Mouse (Mus musculus) lung, postnatal 25 days (tissue): ENCODE data around the gene Idnk.

ENCODE experiments used
- DNase-seq: peaks from one replicate; pipeline ENCODE4 v3.0.0; 2022; ENCODE audit warnings: low spot score

Gene Idnk

GRCm38 (mm10) chr13:58147760-58148159 is 9.7 kb upstream of the Idnk start:
- DNase-seq = no peak

GRCm38 (mm10) chr13:58148256-58148831 is 9.1 kb upstream of the Idnk start:
- no peak for DNase-seq

- DNase-seq = peak; percentile 46
These were observed 8.4 kb upstream of the Idnk start for GRCm38 (mm10) chr13:58149033-58149558.

GRCm38 (mm10) chr13:58149629-58150028 is 7.8 kb upstream of the Idnk start:
- DNase-seq = no peak

- no peak for DNase-seq
These were observed 7.0 kb upstream of the Idnk start for GRCm38 (mm10) chr13:58150442-58150841.

GRCm38 (mm10) chr13:58156031-58156430 is 1.4 kb upstream of the Idnk start:
- no peak for DNase-seq

GRCm38 (mm10) chr13:58157036-58157435 is 413 bp upstream of the Idnk start:
- DNase-seq = no peak

- DNase-seq = peak; percentile 90
These were observed 857 bp downstream of the Idnk start for GRCm38 (mm10) chr13:58158099-58158912.

GRCm38 (mm10) chr13:58160761-58161160 is 3.3 kb downstream of the Idnk start:
- no peak for DNase-seq

GRCm38 (mm10) chr13:58163343-58163742 is 5.9 kb downstream of the Idnk start:
- DNase-seq = no peak

- DNase-seq = no peak
These were observed 10.7 kb downstream of the Idnk start for GRCm38 (mm10) chr13:58168119-58168518.

- no peak for DNase-seq
These were observed 18.7 kb downstream of the Idnk start for GRCm38 (mm10) chr13:58176105-58176504.

GRCm38 (mm10) chr13:58177511-58178208 is 20.2 kb downstream of the Idnk start:
- DNase-seq = peak; percentile 100

GRCm38 (mm10) chr13:58181607-58182551 is 24.4 kb downstream of the Idnk start:
- no peak for DNase-seq

- no peak for DNase-seq
These were observed 26.7 kb downstream of the Idnk start for GRCm38 (mm10) chr13:58184111-58184510.

- no peak for DNase-seq
These were observed 28.8 kb downstream of the Idnk start for GRCm38 (mm10) chr13:58186281-58186680.

- no peak for DNase-seq
These were observed 30.3 kb downstream of the Idnk start for GRCm38 (mm10) chr13:58187751-58188150.

GRCm38 (mm10) chr13:58188412-58188811 is 31.0 kb downstream of the Idnk start:
- DNase-seq = peak; percentile 85

GRCm38 (mm10) chr13:58189473-58189872 is 32.0 kb downstream of the Idnk start:
- DNase-seq = no peak

- DNase-seq = no peak
These were observed 34.1 kb downstream of the Idnk start for GRCm38 (mm10) chr13:58191516-58191915.

GRCm38 (mm10) chr13:58192146-58192545 is 34.7 kb downstream of the Idnk start:
- no peak for DNase-seq

GRCm38 (mm10) chr13:58193221-58193620 is 35.8 kb downstream of the Idnk start:
- DNase-seq = no peak
